Mouse (Mus musculus): ENCODE measurements around the gene Mastl.

DNA sequence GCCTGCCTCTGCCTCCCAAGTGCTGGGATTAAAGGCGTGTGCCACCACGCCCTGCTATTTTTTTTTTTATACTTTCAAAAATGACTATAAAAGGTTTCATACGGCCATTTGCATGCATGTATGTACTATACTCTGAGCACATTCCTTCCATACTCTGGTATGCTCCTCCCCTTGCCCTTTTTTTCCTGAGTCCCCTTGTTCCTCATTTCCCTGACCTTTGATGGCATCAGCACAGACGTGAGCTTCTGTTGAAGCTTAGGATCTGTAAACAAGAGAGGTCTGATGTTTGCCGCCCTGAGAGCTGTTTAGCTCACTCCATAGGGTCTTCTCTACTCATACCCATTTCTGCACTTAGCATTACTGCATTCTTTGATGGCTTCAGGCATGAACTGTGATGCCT, 78.1 kb downstream of the Mastl start:
- TF ChIP-seq JUND (IDR thresholded peaks at IDR 0.05; ENCODE audit: low read depth, low read length) (no peak), MEF2A (IDR thresholded peaks at IDR 0.05; ENCODE audit: extremely low read depth, insufficient replicate concordance, low read depth, low read length, poor library complexity, severe bottlenecking) (no peak), MYB (IDR thresholded peaks at IDR 0.05; ENCODE audit: low read depth, low read length) (no peak), MAX (IDR thresholded peaks at IDR 0.05; ENCODE audit: low read length) (no peak), CTCF (IDR thresholded peaks at IDR 0.05 in 2 of 3, conservative IDR thresholded peaks at IDR 0.05 in 1 of 3; ENCODE audit: control insufficient read depth in 1 of 3, insufficient read depth in 1 of 3, low read depth in 2 of 3, low read length in 3 of 3, poor library complexity in 1 of 3, severe bottlenecking in 1 of 3) (no peak), EP300 (IDR thresholded peaks at IDR 0.05; ENCODE audit: low read depth in 1 of 2, low read length in 2 of 2) (no peak), SMC3 (IDR thresholded peaks at IDR 0.05; ENCODE audit: low read depth, low read length) (no peak), TCF12 (IDR thresholded peaks at IDR 0.05; ENCODE audit: low read depth, low read length) (no peak), KAT2A (conservative IDR thresholded peaks at IDR 0.05; ENCODE audit: low read depth, low read length) (no peak), MYC (IDR thresholded peaks at IDR 0.05; ENCODE audit: low read depth, low read length) (no peak)

Data from MEL (cell line).